Comparison of ENCODE assay signal across 9 mouse cellular contexts in the genomic region with DNA sequence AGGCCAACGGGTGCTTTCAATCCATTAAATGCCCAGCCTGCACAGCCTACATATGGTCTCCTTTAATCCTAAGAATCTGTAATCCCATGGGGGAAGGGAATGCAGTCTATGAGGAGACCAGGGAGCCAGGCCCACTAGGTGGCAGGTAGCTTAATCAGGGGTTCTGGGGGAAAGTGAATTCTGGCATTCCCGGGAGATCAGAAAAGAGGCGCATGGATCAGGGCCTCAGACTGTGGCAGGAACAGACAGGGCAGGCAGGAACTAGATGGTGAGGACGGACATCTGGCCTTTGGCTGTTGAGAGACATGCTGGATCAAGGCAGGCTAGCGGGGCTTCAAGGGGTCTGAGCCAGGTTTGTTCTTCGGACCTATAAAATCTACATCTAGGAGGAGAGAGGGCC. TPM values are rescaled to one million over a fixed set of nuclear protein-coding genes. Genes with fewer than 3 reads are reported as not detected.
A peak's percentile ranks its signal among the peaks of the same experiment; 100 is the strongest.
DNase-seq lines count a peak whose midpoint lies in the region; ATAC-seq lines count a peak whose summit lies in the region.
"Had no signal": no experiment of that assay in that cellular context is flagged by ENCODE, and none has a peak within 500 bp of the region (broad histone marks: within the 10 kb centered on the region; RNA-seq: fewer than 3 reads in every experiment).

No protein-coding gene starts in this region.

- peaks cover 51% of the 10 kb centered on the region for H3K4me1 ChIP-seq in kidney, embryonic 15.5 days
- H3K4me1 ChIP-seq in embryonic facial prominence, embryonic 12.5 days = peaks cover 30% of the 10 kb centered on the region
- peaks cover 41% of the 10 kb centered on the region for H3K4me1 ChIP-seq in hindbrain, embryonic 14.5 days (replicated peaks; ENCODE audit: control insufficient read depth, insufficient read depth, low read length)
- peaks cover 39% of the 10 kb centered on the region for H3K4me1 ChIP-seq in midbrain, embryonic 16.5 days (ENCODE audit: control insufficient read depth, insufficient read depth, low read length)

- peak overlapping the region; percentile 65; the same call in 1 of the 2 replicates for H3K4me3 ChIP-seq in kidney, embryonic 15.5 days (replicated peaks)
- H3K4me3 ChIP-seq in embryonic facial prominence, embryonic 12.5 days = peak overlapping the region; percentile 47
- peak overlapping the region; percentile 64 for H3K4me3 ChIP-seq in hindbrain, embryonic 14.5 days (replicated peaks; ENCODE audit: low read length)
- peak overlapping the region; percentile 57 for H3K4me3 ChIP-seq in midbrain, embryonic 16.5 days (ENCODE audit: low read depth, low read length)

- H3K9ac ChIP-seq in kidney, embryonic 15.5 days = 0 out of 2 replicates have a peak overlapping the region, but pooled peaks have one; percentile 43
- no peak overlapping the region for H3K9ac ChIP-seq in embryonic facial prominence, embryonic 12.5 days
- peak overlapping the region; percentile 75 for H3K9ac ChIP-seq in hindbrain, embryonic 14.5 days
- peak overlapping the region; percentile 75 for H3K9ac ChIP-seq in midbrain, embryonic 16.5 days (ENCODE audit: low read depth, low read length)

- WGBS in kidney, embryonic 15.5 days = 77% methylated on average over 6 of the region's 6 CpGs
- WGBS in embryonic facial prominence, embryonic 12.5 days = 50% methylated on average over 6 of the region's 6 CpGs
- 63% methylated on average over 6 of the region's 6 CpGs for WGBS in hindbrain, embryonic 14.5 days
- WGBS in midbrain, embryonic 16.5 days = 45% methylated on average over 6 of the region's 6 CpGs

- peaks cover 34% of the 10 kb centered on the region for H3K27me3 ChIP-seq in kidney, embryonic 15.5 days
- peaks cover 40% of the 10 kb centered on the region for H3K27me3 ChIP-seq in embryonic facial prominence, embryonic 12.5 days
- peaks cover 9% of the 10 kb centered on the region; the same call in 1 of the 2 replicates for H3K27me3 ChIP-seq in hindbrain, embryonic 14.5 days (ENCODE audit: control insufficient read depth, insufficient read depth, low read length)
- no peaks in the 10 kb centered on the region for H3K27me3 ChIP-seq in midbrain, embryonic 16.5 days (ENCODE audit: control insufficient read depth, insufficient read depth, low read depth, low read length)

- ATAC-seq in kidney, embryonic 15.5 days (replicated peaks; ENCODE audit: low FRiP score) = no peak
- no peak for ATAC-seq in embryonic facial prominence, embryonic 12.5 days (ENCODE audit: insufficient number of reproducible peaks, insufficient read depth, low FRiP score, low TSS enrichment)
- no peak for ATAC-seq in hindbrain, embryonic 14.5 days (ENCODE audit: low FRiP score)
- ATAC-seq in midbrain, embryonic 16.5 days = no peak

- no peak overlapping the region for H3K27ac ChIP-seq in kidney, embryonic 15.5 days
- H3K27ac ChIP-seq in embryonic facial prominence, embryonic 12.5 days = no peak overlapping the region
- peak overlapping the region; percentile 53 for H3K27ac ChIP-seq in hindbrain, embryonic 14.5 days
- H3K27ac ChIP-seq in midbrain, embryonic 16.5 days (ENCODE audit: low read length) = peak overlapping the region; percentile 76

- H3K4me2 ChIP-seq in kidney, embryonic 15.5 days = peak overlapping the region; percentile 81
- H3K4me2 ChIP-seq in embryonic facial prominence, embryonic 12.5 days (replicated peaks) = peak overlapping the region; percentile 92
- peak overlapping the region; percentile 86 for H3K4me2 ChIP-seq in hindbrain, embryonic 14.5 days (replicated peaks)
- peak overlapping the region; percentile 62 for H3K4me2 ChIP-seq in midbrain, embryonic 16.5 days (ENCODE audit: low read length)

- H3K9me3 ChIP-seq in kidney, embryonic 15.5 days (replicated peaks) = no peaks in the 10 kb centered on the region
- no peaks in the 10 kb centered on the region for H3K9me3 ChIP-seq in embryonic facial prominence, embryonic 12.5 days
- H3K9me3 ChIP-seq in hindbrain, embryonic 14.5 days (ENCODE audit: control insufficient read depth, low read length) = no peaks in the 10 kb centered on the region
- H3K9me3 ChIP-seq in midbrain, embryonic 16.5 days (replicated peaks; ENCODE audit: control insufficient read depth, low read length, poor library complexity, severe bottlenecking) = no peaks in the 10 kb centered on the region

- no peak for DNase-seq in kidney, postnatal 25 days
- no peak for DNase-seq in hindbrain, embryonic 14.5 days (ENCODE audit: low spot score)
- DNase-seq in B cell, adult 2 months = no peak
- no peak for DNase-seq in gastrocnemius, postnatal 25 days
- DNase-seq in right cerebral cortex, postnatal 4 days = no peak

- H3K36me3 ChIP-seq in kidney, embryonic 15.5 days = peaks cover 7% of the 10 kb centered on the region; the same call in 1 of the 2 replicates
- no peaks in the 10 kb centered on the region for H3K36me3 ChIP-seq in embryonic facial prominence, embryonic 12.5 days
- H3K36me3 ChIP-seq in hindbrain, embryonic 14.5 days (replicated peaks; ENCODE audit: control insufficient read depth, insufficient read depth) = peaks cover 15% of the 10 kb centered on the region
- H3K36me3 ChIP-seq in midbrain, embryonic 16.5 days (ENCODE audit: control insufficient read depth, insufficient read depth, low read length) = peaks cover 8% of the 10 kb centered on the region; the same call in 1 of the 2 replicates

RNA-seq across cellular contexts. Expression of gene Pitpnm1, which starts 1.7 kb away (rescaled TPM):
- 14.0 and 15.8 TPM in 2 replicates for polyA plus RNA-seq in kidney, embryonic 15.5 days (2015; fragmentation: Nextera tagmentation; extraction: Ambion mirVana)
- 8.9 and 10.9 TPM in 2 replicates for polyA plus RNA-seq in embryonic facial prominence, embryonic 12.5 days (2016; fragmentation: Nextera tagmentation; extraction: Ambion mirVana)
- polyA plus RNA-seq in hindbrain, embryonic 14.5 days (2014; fragmentation: Nextera tagmentation; extraction: Ambion mirVana) = 70.0 and 74.7 TPM in 2 replicates
- 105 and 113 TPM in 2 replicates for polyA plus RNA-seq in midbrain, embryonic 16.5 days (2015; fragmentation: Nextera tagmentation; extraction: Ambion mirVana)
- 1 to 10 TPM; 2.8 to 5.7 TPM for total RNA-seq in gastrocnemius, postnatal 25 days (2021)

RNA-seq across cellular contexts. Expression of gene Cdk2ap2, which starts 4.5 kb away (rescaled TPM):
- polyA plus RNA-seq in kidney, embryonic 15.5 days (2015; fragmentation: Nextera tagmentation; extraction: Ambion mirVana) = 116 and 117 TPM in 2 replicates
- 55.6 and 55.7 TPM in 2 replicates for polyA plus RNA-seq in embryonic facial prominence, embryonic 12.5 days (2016; fragmentation: Nextera tagmentation; extraction: Ambion mirVana)
- polyA plus RNA-seq in hindbrain, embryonic 14.5 days (2014; fragmentation: Nextera tagmentation; extraction: Ambion mirVana) = 79.2 and 82.1 TPM in 2 replicates
- polyA plus RNA-seq in midbrain, embryonic 16.5 days (2015; fragmentation: Nextera tagmentation; extraction: Ambion mirVana) = 83.1 and 83.2 TPM in 2 replicates
- total RNA-seq in gastrocnemius, postnatal 25 days (2021) = 10 to 100 TPM; 17.8 to 23.4 TPM

RNA-seq across cellular contexts. Expression of gene Cabp2, which starts 20.1 kb away (rescaled TPM):
- 0.22 and 0.84 TPM in 2 replicates for polyA plus RNA-seq in kidney, embryonic 15.5 days (2015; fragmentation: Nextera tagmentation; extraction: Ambion mirVana)
- polyA plus RNA-seq in embryonic facial prominence, embryonic 12.5 days (2016; fragmentation: Nextera tagmentation; extraction: Ambion mirVana) = 0.22 TPM in 1 of 2 replicates, not detected in the other
- not detected in 2 replicates for polyA plus RNA-seq in hindbrain, embryonic 14.5 days (2014; fragmentation: Nextera tagmentation; extraction: Ambion mirVana)
- 0.44 TPM in 1 of 2 replicates, not detected in the other for polyA plus RNA-seq in midbrain, embryonic 16.5 days (2015; fragmentation: Nextera tagmentation; extraction: Ambion mirVana)
- not detected for total RNA-seq in gastrocnemius, postnatal 25 days (2021)
- polyA plus RNA-seq: myocyte had no signal

RNA-seq across cellular contexts. Expression of gene Aip, which starts 24.2 kb away (rescaled TPM):
- 98.0 and 108 TPM in 2 replicates for polyA plus RNA-seq in kidney, embryonic 15.5 days (2015; fragmentation: Nextera tagmentation; extraction: Ambion mirVana)
- 85.2 and 90.8 TPM in 2 replicates for polyA plus RNA-seq in embryonic facial prominence, embryonic 12.5 days (2016; fragmentation: Nextera tagmentation; extraction: Ambion mirVana)
- polyA plus RNA-seq in hindbrain, embryonic 14.5 days (2014; fragmentation: Nextera tagmentation; extraction: Ambion mirVana) = 93.8 and 99.7 TPM in 2 replicates
- 92.9 and 102 TPM in 2 replicates for polyA plus RNA-seq in midbrain, embryonic 16.5 days (2015; fragmentation: Nextera tagmentation; extraction: Ambion mirVana)
- 10 to 100 TPM; 58.2 to 68.5 TPM for total RNA-seq in gastrocnemius, postnatal 25 days (2021)

RNA-seq across cellular contexts. Expression of gene Gpr152, which starts 38.1 kb away (rescaled TPM):
- not detected in 2 replicates for polyA plus RNA-seq in kidney, embryonic 15.5 days (2015; fragmentation: Nextera tagmentation; extraction: Ambion mirVana)
- polyA plus RNA-seq in embryonic facial prominence, embryonic 12.5 days (2016; fragmentation: Nextera tagmentation; extraction: Ambion mirVana) = not detected in 2 replicates
- polyA plus RNA-seq in hindbrain, embryonic 14.5 days (2014; fragmentation: Nextera tagmentation; extraction: Ambion mirVana) = not detected in 2 replicates
- polyA plus RNA-seq in midbrain, embryonic 16.5 days (2015; fragmentation: Nextera tagmentation; extraction: Ambion mirVana) = 0.09 TPM in 1 of 2 replicates, not detected in the other
- not detected for total RNA-seq in gastrocnemius, postnatal 25 days (2021)
- polyA plus RNA-seq: myocyte had no signal

Comparison
In these comparisons a context has a peak if more than half of its experiments do, and no peak if none do; other contexts are left out.
1. H3K27ac ChIP-seq: peak in hindbrain, embryonic 14.5 days (single experiment) and midbrain, embryonic 16.5 days (single experiment); none in kidney, embryonic 15.5 days (single experiment) and embryonic facial prominence, embryonic 12.5 days (single experiment).
2. Peak in every context shown above with its lines, with median percentiles within 50 percentile points of each other: H3K4me2 ChIP-seq and H3K4me3 ChIP-seq.